Mouse (Mus musculus) ovary, postnatal 14 days (tissue): ENCODE measurements around the gene Gm45623.

Experiments
- DNase-seq: peaks from one replicate; pipeline ENCODE4 v3.0.0; 2022; ENCODE audit warnings: low spot score

The Gm45623 gene

DNA sequence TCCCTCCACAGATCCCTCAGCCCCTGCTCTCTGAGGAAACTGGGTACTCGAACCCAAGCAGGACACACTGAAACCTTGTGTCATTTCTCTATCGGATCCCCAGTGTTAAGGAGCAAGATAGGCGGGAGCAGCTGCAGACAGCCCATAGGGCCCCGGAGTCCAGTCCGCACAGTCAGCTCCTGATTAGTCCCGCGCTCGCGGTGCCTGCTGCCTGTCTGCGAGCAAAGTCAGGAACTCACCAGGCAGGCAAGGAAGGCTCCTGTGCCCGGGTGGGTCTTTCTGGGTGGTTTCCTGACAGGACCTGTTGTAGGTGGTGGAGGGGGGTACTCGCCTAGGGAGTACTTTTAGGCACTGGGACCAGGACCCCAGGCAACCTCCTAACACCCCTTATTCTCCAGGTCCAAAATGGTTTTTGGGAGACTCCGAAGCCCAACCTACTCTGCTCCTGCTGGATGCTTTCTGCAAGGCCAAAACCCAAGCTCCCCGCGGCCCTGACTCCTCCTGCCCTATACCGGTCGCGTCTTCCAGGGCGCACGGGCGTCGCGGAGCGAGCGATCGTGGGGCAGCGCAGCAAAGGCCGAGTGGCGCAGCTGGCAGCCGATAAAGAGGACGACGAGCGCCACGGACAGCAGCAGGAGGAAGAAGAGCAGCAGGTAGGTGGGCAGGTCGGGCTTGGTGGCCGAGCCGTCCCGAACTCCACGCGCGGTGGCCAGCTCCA lies 994 bp downstream of the Gm45623 start:
- no peak for DNase-seq

DNA sequence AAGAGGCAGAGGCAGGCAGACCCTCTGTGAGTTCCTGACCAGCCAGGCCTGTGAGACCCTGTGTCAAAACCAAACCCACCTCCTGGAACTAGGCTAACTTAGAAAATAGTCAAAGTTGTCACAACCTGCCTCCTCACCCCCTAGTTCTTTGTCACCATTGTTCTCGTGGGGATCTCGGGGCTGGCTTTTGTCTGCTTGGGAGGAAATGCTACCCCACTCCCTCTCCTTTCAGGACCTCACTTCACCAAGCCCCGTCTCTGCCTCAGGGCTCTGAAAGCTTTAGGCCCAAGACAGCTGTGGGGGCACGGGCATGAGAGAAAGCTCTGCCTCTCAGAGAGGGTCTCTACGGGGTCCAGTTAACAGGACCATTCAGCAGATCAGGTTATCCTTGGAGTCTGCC lies 1.9 kb downstream of the Gm45623 start:
- DNase-seq: no peak

DNA sequence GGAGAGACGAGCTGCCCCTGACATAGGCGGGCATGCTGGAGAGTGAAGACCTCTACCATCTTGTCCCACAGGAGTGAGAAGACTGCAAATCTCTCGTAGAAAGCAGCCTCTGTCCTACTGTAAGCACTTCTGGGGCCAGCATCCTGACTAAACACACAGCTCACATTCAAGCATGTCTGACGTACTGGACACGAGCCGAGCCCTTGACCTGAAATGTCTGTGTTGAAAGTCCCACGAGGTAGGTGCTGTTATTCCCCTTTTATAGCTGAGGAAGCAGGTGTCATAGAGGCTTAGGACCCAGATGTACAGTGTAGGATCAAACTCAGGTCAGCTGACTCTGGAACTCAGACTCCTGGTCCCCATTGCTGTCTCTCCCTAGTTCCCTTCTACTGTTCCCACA lies 4.2 kb downstream of the Gm45623 start:
- DNase-seq: no peak

- no peak for DNase-seq
These were observed 6.1 kb downstream of the Gm45623 start for GRCm38 (mm10) chr13:56747554-56747953.

- DNase-seq: no peak
These were observed 6.7 kb downstream of the Gm45623 start for GRCm38 (mm10) chr13:56746739-56747532.

GRCm38 (mm10) chr13:56742325-56742901 lies 11.2 kb downstream of the Gm45623 start:
- DNase-seq: no peak

GRCm38 (mm10) chr13:56741691-56742090 lies 11.9 kb downstream of the Gm45623 start:
- DNase-seq: no peak

DNA sequence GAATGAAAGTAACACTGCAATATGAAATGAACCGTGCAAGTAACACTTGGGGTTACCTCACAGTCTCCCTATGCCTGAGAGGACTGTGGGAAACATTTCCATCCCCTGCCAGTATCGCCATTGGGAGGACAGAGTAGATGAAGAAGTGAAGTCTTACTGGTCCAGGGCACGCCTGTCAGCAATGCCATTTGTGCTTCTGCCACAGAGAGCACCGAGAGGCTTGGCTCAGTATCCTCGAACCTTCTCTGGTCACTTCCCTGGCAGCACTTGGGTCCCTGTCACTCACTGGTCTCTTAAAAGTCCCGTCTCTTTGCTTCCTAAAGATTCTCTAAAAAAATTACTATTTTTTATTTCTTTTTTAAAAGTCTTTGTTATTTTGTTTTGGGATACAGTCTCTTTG lies 13.1 kb downstream of the Gm45623 start:
- DNase-seq: no peak

- DNase-seq: no peak
These were observed 14.1 kb downstream of the Gm45623 start for GRCm38 (mm10) chr13:56739556-56739955.

GRCm38 (mm10) chr13:56735212-56735875 lies 18.3 kb downstream of the Gm45623 start:
- no peak for DNase-seq

DNA sequence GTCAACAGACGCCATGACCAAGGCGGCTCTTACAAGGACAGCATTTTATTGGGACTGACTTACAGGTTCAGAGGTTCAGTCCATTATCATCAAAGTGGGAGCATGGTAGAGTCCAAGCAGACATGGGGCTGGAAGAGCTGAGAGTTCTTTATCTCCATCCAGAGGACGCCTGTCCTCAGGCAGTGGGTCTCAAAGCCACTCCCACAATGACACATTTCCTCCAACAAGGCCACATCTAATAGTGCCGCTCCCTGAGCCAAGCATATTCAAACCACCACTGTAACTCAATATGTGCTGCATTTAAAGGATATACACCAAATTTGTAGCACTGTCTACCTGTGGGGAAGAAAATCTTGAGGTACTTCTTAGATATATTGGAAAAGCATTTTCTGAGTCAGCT lies 19.0 kb downstream of the Gm45623 start:
- no peak for DNase-seq

- no peak for DNase-seq
These were observed 24.6 kb downstream of the Gm45623 start for GRCm38 (mm10) chr13:56729046-56729445.

DNA sequence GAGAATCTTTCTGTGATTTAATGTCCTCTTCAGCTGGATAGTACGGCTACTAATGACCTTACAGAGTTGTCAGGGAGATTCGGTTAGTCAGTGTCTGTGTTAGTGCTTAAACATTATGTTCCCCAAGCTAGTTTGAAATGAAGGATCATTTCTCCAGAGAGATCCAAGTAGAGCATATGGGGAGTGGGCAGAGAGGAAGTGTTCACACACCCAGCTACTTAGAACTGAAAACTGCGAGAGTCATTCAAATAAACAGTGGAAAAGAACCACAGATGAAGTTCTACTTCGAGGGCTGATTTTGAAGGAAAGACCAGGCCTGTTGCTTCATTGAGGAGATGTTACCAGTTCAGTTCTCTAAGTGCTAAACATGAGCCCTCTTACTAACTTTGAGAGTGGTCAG lies 27.1 kb downstream of the Gm45623 start:
- no peak for DNase-seq

- no peak for DNase-seq
These were observed 41.4 kb downstream of the Gm45623 start for GRCm38 (mm10) chr13:56712221-56712620.

- no peak for DNase-seq
These were observed 43.0 kb downstream of the Gm45623 start for GRCm38 (mm10) chr13:56710620-56711019.

GRCm38 (mm10) chr13:56707606-56708005 lies 46.0 kb downstream of the Gm45623 start:
- no peak for DNase-seq

GRCm38 (mm10) chr13:56707111-56707510 lies 46.5 kb downstream of the Gm45623 start:
- DNase-seq: no peak

DNA sequence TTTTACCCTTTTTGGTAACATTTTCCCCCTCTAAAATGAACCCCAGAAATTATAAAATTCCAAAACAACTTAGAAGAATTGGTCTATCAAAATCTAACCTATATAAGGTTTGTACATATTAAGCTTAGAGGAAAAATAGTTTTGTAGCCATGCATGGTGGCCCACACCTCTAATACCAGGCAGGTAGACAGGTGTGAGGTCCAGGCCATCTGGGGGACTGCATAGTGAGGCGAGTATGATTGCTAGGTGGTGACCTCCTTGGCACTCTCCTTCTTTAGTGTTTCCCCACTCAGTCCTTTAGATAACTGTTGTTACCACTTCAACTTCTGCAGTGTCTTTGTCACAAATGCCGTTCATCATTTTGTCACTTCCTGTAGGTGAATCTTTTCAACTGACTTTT lies 49.0 kb downstream of the Gm45623 start:
- no peak for DNase-seq

- no peak for DNase-seq
These were observed 49.7 kb downstream of the Gm45623 start for GRCm38 (mm10) chr13:56703871-56704321.

- DNase-seq: peak; percentile 57
These were observed 50.3 kb downstream of the Gm45623 start for GRCm38 (mm10) chr13:56703222-56703870.

DNA sequence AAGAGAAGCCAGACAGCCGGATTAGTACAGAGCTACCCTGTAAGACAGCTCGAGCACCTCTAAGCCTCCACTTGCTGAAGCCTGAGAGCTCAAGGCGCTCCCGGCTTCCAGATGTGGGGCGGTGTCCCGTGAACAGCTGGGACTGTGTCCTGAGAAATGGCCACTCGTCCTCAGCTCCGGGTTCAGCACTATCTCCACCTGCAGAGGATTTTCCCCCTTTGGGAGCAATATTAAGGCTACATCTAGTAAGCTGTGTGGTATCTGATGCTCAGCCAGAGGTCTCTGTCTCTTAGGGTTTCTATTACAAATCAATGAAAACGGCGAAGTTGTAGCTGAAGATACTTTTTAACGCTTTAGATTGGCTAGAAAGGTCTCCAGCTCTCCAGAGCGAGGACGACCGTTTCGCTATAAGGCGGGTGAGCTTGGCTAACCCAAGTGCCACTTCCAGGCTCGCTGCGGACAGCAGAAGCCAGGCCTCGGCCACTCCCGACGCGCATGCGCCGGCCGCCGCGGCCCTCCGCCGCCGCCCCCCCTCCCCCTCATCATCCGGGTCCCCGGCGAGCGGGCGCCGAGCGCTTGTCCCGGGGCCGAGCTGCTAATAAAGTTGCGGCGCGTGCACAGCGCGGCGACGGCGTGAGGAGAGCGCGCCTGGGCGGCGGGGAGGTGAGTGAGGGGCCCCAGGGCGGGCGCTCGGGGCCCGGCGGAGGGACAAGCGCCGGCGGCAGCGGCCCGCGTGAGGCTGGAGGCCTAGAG lies 51.0 kb downstream of the Gm45623 start, which contains the start of gene Smad5:
Gene Smad5 (plus strand): TSS at position 542 of the 753 bp plus-strand sequence.
- peak; percentile 80 for DNase-seq
